Mouse (Mus musculus): ENCODE data around the gene Nme6.

- TF ChIP-seq CTCF (IDR thresholded peaks at IDR 0.05; ENCODE audit: borderline replicate concordance, extremely low read depth, insufficient read depth, insufficient read length) (no peak), POLR2A (IDR thresholded peaks at IDR 0.05; ENCODE audit: borderline replicate concordance, extremely low read depth, insufficient read depth, insufficient read length, poor library complexity, severe bottlenecking) (no peak)
Measured at GRCm38 (mm10) chr9:109813424-109813823, 19.1 kb upstream of the Nme6 start.

All from brain, embryonic 14.5 days (tissue).